Mouse (Mus musculus) lung, adult 2 months (tissue): Measurements from ENCODE around the gene Scrg1.

Experiments used
- CTCF ChIP-seq: fragments of 200-500 bp; IDR thresholded peaks from 2 replicates; pipeline ENCODE4 v1.5.1; 2011; ENCODE audit warnings: mild to moderate bottlenecking, low read length, control low read depth; ENCODE audit not compliant: insufficient read depth
- POLR2A ChIP-seq: fragments of 200-500 bp; IDR thresholded peaks from 2 replicates; pipeline ENCODE4 v1.6.1; 2011; ENCODE audit warnings: low read depth, mild to moderate bottlenecking, control low read depth, low read length, borderline replicate concordance; ENCODE audit errors: extremely low read depth

DNA sequence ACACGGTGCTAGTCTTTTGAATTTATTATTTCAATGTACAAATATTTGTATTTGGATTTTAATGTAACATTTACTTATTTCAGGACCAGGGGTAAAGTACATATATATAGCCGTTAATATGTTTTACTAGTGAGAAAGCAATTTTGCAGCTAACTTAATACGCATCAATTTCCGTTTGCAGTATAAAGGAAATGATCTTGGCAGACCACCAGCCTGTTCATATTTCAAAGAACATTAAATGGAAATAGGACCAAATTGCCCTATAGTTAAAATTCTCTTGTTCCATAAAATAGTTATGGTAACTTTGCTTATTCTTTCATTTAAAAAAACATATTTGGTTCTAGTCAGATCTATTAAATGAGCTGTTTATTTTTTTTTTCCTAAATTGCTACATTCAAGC lies 14.6 kb upstream of the Scrg1 start:
- TF ChIP-seq POLR2A (no peak), CTCF (no peak)
